Mouse (Mus musculus): ENCODE data around the gene Fam227a.

Gene Fam227a

GRCm38 (mm10) chr15:79617135-79617534 is 41.6 kb downstream of the Fam227a start:
- no peak for DNase-seq (ENCODE audit: low spot score in 2 of 2)

- DNase-seq (ENCODE audit: low spot score in 2 of 2) = no peak
Observed at GRCm38 (mm10) chr15:79616729-79617128, 42.0 kb downstream of the Fam227a start.

GRCm38 (mm10) chr15:79615501-79615900 is 43.3 kb downstream of the Fam227a start:
- DNase-seq (ENCODE audit: low spot score in 2 of 2) = no peak

DNA sequence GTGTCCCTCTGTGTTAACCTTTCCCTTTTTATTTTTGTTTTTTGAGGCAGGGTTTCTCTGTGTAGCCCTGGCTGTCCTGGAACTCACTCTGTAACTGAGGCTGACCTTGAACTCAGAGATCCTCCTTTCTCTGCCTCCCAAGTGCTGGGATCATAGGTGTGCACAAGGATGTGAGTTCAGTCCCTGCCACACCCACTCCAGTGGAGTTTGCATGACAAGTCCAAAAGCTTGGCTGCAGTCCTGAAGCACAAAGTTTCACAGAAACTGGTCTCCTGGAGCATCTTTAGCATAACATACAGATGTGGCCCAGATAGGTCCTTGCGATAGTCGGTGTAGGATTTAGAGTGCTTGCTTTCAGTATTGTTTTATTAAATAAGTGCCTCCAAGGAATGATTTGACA is 49.5 kb downstream of the Fam227a start:
- no peak for DNase-seq (ENCODE audit: low spot score in 2 of 2)

DNA sequence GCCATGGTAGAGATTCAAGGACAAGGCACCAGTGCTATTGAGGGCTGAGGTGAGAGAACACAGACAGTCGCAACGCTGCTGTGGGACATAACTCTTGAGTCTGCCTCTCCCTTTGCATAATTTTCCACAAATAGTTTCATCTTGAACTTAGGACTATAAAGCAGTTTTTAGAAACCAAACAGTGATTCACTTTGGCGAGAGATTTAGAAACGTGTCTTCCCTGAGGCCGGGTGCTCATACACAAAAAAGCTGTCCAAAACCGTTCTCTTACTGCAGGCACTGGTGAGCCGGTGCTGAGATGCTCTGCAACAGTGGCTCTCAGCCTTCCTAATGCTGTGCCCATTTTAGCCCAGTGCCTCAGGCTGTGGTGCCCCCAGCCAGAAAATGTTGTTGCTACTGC is 50.5 kb downstream of the Fam227a start:
- DNase-seq (ENCODE audit: low spot score in 2 of 2) = no peak

- DNase-seq (ENCODE audit: low spot score in 2 of 2) = no peak
Observed at GRCm38 (mm10) chr15:79607757-79608156, 51.0 kb downstream of the Fam227a start.

- DNase-seq (ENCODE audit: low spot score in 2 of 2) = no peak
Observed at GRCm38 (mm10) chr15:79606161-79606560, 52.6 kb downstream of the Fam227a start.

DNA sequence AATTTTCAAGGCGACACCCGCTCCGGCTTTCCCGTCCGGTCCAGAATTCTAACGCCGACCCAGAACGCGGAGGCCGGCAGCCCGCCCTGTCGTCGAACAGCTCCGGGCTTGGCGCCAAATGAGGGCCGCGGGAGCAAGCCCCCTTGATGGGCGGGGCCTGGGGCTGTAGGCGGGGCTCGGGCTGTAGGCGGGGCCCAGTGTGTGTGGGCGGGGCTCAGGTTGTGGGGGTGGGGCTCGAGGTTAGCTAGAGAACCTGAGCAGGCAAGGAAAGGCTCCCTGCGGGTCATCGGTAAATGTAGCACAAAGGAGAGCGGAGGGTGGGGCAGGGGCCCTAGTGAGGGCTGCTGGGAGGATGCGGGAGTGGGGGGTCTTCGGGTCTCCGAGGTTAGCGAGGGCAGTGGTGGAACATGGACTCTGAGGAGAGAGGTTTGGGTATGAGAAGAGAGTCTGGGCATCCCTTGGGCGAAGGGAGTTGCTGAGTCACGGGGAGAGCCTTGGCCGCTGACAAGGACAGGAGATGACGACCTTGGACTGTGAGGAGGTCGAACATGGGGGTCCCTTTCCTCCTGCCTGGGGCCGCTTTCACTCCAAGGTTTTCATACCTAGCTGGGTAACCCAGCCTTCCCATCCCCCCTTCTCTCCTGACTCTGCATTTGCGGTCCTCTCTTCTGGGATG is 53.6 kb downstream of the Fam227a start, which contains the start of gene Dmc1:
Dmc1 (minus strand) TSS at position 120 of the 676 bp plus-strand sequence.
- no peak for DNase-seq (ENCODE audit: low spot score in 2 of 2)

GRCm38 (mm10) chr15:79600176-79600575 is 58.6 kb downstream of the Fam227a start:
- DNase-seq (ENCODE audit: low spot score in 2 of 2) = no peak

DNA sequence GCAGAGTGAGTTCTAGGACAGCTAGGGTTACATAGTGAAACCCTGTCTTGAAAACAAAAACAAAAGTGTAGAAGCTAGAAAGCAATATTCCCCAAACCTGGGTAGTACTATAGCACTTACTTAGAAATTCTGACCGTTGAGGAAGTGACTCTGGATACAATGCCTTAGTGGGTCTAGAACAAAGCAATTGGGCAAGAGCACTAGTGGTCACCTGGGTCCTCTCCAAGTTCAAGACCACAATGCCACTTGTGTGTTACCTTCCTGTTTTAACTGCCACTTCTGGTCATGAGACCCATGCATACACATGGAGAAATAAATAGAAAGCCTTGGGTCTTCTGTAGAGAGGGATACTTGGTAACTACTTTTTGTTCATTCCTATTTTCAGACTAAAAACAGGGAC is 60.0 kb downstream of the Fam227a start:
- DNase-seq (ENCODE audit: low spot score in 2 of 2) = no peak

- no peak for DNase-seq (ENCODE audit: low spot score in 2 of 2)
Observed at GRCm38 (mm10) chr15:79581581-79581980, 77.2 kb downstream of the Fam227a start.

GRCm38 (mm10) chr15:79577671-79578426 is 80.9 kb downstream of the Fam227a start:
- no peak for DNase-seq (ENCODE audit: low spot score in 2 of 2)

- no peak for DNase-seq (ENCODE audit: low spot score in 2 of 2)
Observed at GRCm38 (mm10) chr15:79576947-79577346, 81.8 kb downstream of the Fam227a start.

DNA sequence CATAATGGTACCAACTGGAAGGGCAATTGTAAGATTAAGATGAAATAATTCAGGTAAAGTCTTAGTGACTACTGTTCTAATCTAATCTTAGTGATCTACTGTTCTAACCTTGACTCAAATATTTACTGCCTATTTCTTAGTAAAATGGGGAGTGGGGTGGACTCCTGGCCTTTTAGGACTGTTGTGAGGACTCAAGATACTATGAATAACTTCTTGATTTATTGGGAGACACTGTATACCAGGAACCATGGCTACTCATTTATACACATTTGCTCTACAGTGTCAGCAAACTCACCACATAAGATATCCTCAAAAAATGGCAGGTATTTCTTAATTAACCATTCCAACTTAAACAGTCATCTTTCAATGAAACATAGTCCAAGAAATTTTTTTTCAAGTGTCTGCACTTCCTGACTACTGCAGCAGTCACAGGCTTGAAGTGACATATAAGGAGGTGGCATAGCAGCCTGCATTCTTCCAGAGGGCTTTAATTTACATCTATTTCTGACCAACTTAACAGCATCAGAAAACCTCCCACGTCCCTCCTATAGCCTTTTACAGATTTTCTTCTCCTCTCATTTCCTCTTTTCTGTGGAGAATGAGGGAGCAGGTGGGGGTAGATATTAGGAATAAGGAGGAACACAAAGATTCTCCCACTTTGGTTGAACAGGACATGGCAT is 83.1 kb downstream of the Fam227a start:
- DNase-seq (ENCODE audit: low spot score in 2 of 2) = no peak

GRCm38 (mm10) chr15:79562417-79562816 is 96.3 kb downstream of the Fam227a start:
- DNase-seq (ENCODE audit: low spot score in 2 of 2) = no peak

- DNase-seq (ENCODE audit: low spot score in 2 of 2) = no peak
Observed at GRCm38 (mm10) chr15:79559649-79560048, 99.1 kb downstream of the Fam227a start.
